Mouse (Mus musculus): ENCODE measurements at regions not wholly inside any gene's neighbourhood (a gene's known extent, or its start where the extent isn't known, plus 50 kb on each side); places are given as distances from the start of the nearest gene placed in this dataset.

GRCm38 (mm10) chr6:67165091-67165490, 72.9 kb upstream of the Serbp1 start:
- no peak for TF ChIP-seq CTCF (IDR thresholded peaks at IDR 0.05; ENCODE audit: extremely low read depth, insufficient read depth, insufficient read length, insufficient replicate concordance)
- no peak for TF ChIP-seq POLR2A (IDR thresholded peaks at IDR 0.05; ENCODE audit: low read depth, low read length)
